Mouse (Mus musculus): ENCODE results near the gene Cyp4x1. TPM values are rescaled to one million over a fixed set of nuclear protein-coding genes. Genes with fewer than 3 reads are reported as not detected.

The Cyp4x1 gene
- polyA plus RNA-seq, 1 experiment from 2014 or later: 10.8 TPM

DNA sequence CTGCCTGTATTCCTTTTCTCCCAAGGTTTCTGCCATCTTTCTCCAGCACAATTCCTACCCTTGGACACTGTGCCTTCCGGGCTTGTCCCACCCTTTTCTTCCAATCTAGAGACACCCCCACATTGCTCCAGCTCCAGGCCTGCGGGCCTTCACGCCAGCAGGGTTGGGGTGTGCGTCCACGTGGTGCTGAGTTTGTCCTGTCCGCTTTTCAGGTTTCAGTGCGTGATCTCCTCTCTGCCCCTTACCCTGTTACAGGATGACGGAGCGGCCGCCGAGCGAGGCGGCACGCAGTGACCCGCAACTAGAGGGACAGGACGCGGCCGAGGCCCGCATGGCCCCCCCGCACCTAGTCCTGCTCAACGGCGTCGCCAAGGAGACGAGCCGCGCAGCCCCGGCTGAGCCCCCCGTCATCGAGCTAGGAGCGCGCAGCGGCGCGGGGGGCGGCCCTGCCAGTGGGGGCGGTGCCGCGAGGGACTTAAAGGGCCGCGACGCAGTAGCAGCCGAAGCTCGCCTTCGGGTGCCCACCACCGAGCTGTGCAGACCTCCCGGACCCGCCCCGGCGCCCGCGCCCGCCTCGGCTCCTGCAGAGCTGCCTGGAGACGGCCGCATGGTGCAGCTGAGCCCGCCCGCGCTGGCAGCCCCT is 71.1 kb downstream of the Cyp4x1 start:
- H3K4me1 ChIP-seq (ENCODE audit: control insufficient read depth, insufficient read depth, low read length): 0 out of 2 replicates have a peak, but pooled peaks cover 7% of the 10 kb centered on the region
- no peaks in the 10 kb centered on the region for H3K36me3 ChIP-seq (ENCODE audit: control insufficient read depth, insufficient read depth, low read length)
- no peak overlapping the region for H3K27ac ChIP-seq (ENCODE audit: low read depth, low read length)
- peak overlapping the region; percentile 55 for H3K9ac ChIP-seq (replicated peaks; ENCODE audit: low read depth, low read length)
- WGBS: under 1% methylated on average over 48 of the region's 58 CpGs
- peak; percentile 87 for ATAC-seq (ENCODE audit: low read depth)
- H3K27me3 ChIP-seq (ENCODE audit: control insufficient read depth, insufficient read depth, low read length): peaks cover 63% of the 10 kb centered on the region
- H3K4me2 ChIP-seq (ENCODE audit: low read depth, low read length): peak overlapping the region; percentile 91
- H3K9me3 ChIP-seq (ENCODE audit: control insufficient read depth, low read length): no peaks in the 10 kb centered on the region
- H3K4me3 ChIP-seq (ENCODE audit: low read depth, low read length): peak overlapping the region; percentile 41

GRCm38 (mm10) chr4:115062540-115062874 is 71.6 kb downstream of the Cyp4x1 start:
- H3K4me3 ChIP-seq (ENCODE audit: low read depth, low read length): peak overlapping the region; percentile 41; the same call in 1 of the 2 replicates
- H3K9ac ChIP-seq (replicated peaks; ENCODE audit: low read depth, low read length): no peak overlapping the region

DNA sequence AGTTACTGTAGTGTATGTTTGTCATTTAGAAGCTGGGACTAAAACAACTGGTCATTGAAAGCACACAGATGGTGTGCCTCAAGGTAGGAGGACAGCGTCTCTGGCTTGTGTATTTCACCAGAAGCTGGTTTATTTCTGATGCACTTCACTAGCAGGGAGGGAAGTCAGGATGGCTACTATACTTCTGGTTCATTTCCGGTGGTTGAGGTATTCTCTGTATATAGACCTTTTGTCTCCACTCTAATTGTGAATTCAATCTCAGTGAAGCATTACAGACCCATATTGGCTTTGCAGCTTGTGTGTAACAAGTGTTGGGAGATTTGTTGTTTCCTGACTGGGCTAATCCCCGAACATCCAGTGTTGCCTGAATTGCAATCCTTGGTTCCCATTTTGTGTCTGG is 73.3 kb downstream of the Cyp4x1 start:
- no peak for ATAC-seq (ENCODE audit: low read depth)
- Histone ChIP-seq H3K9ac (replicated peaks; ENCODE audit: low read depth, low read length) (no peak overlapping the region), H3K4me3 (ENCODE audit: low read depth, low read length) (no peak overlapping the region), H3K4me2 (ENCODE audit: low read depth, low read length) (no peak overlapping the region), H3K9me3 (ENCODE audit: control insufficient read depth, low read length) (no peaks in the 10 kb centered on the region), H3K36me3 (ENCODE audit: control insufficient read depth, insufficient read depth, low read length) (no peaks in the 10 kb centered on the region), H3K4me1 (ENCODE audit: control insufficient read depth, insufficient read depth, low read length) (peaks cover 12% of the 10 kb centered on the region; the same call in 1 of the 2 replicates), H3K27ac (ENCODE audit: low read depth, low read length) (no peak overlapping the region), H3K27me3 (ENCODE audit: control insufficient read depth, insufficient read depth, low read length) (peaks cover 59% of the 10 kb centered on the region)
- WGBS: 10% methylated on average over 3 of the region's 3 CpGs

More at GRCm38 (mm10) chr4:115062540-115062874, 71.6 kb downstream of the Cyp4x1 start:
- peak overlapping the region; percentile 91 for H3K4me2 ChIP-seq (ENCODE audit: low read depth, low read length)
- WGBS: 2% methylated on average over 9 of the region's 9 CpGs
- no peaks in the 10 kb centered on the region for H3K9me3 ChIP-seq (ENCODE audit: control insufficient read depth, low read length)
- no peak overlapping the region for H3K27ac ChIP-seq (ENCODE audit: low read depth, low read length)
- no peaks in the 10 kb centered on the region for H3K36me3 ChIP-seq (ENCODE audit: control insufficient read depth, insufficient read depth, low read length)
- H3K4me1 ChIP-seq (ENCODE audit: control insufficient read depth, insufficient read depth, low read length): 0 out of 2 replicates have a peak, but pooled peaks cover 7% of the 10 kb centered on the region
- peaks cover 63% of the 10 kb centered on the region for H3K27me3 ChIP-seq (ENCODE audit: control insufficient read depth, insufficient read depth, low read length)
- no peak for ATAC-seq (ENCODE audit: low read depth)

GRCm38 (mm10) chr4:115059871-115060270 is 74.2 kb downstream of the Cyp4x1 start:
- no peak overlapping the region for H3K27ac ChIP-seq (ENCODE audit: low read depth, low read length)
- ATAC-seq (ENCODE audit: low read depth): no peak
- peaks cover 12% of the 10 kb centered on the region; the same call in 1 of the 2 replicates for H3K4me1 ChIP-seq (ENCODE audit: control insufficient read depth, insufficient read depth, low read length)
- no peaks in the 10 kb centered on the region for H3K9me3 ChIP-seq (ENCODE audit: control insufficient read depth, low read length)
- no peaks in the 10 kb centered on the region for H3K36me3 ChIP-seq (ENCODE audit: control insufficient read depth, insufficient read depth, low read length)
- no peak overlapping the region for H3K9ac ChIP-seq (replicated peaks; ENCODE audit: low read depth, low read length)
- peak overlapping the region; percentile 14; the same call in 1 of the 2 replicates for H3K4me2 ChIP-seq (ENCODE audit: low read depth, low read length)
- WGBS: 3% methylated on average over 12 of the region's 12 CpGs
- peaks cover 61% of the 10 kb centered on the region for H3K27me3 ChIP-seq (ENCODE audit: control insufficient read depth, insufficient read depth, low read length)
- H3K4me3 ChIP-seq (ENCODE audit: low read depth, low read length): no peak overlapping the region

DNA sequence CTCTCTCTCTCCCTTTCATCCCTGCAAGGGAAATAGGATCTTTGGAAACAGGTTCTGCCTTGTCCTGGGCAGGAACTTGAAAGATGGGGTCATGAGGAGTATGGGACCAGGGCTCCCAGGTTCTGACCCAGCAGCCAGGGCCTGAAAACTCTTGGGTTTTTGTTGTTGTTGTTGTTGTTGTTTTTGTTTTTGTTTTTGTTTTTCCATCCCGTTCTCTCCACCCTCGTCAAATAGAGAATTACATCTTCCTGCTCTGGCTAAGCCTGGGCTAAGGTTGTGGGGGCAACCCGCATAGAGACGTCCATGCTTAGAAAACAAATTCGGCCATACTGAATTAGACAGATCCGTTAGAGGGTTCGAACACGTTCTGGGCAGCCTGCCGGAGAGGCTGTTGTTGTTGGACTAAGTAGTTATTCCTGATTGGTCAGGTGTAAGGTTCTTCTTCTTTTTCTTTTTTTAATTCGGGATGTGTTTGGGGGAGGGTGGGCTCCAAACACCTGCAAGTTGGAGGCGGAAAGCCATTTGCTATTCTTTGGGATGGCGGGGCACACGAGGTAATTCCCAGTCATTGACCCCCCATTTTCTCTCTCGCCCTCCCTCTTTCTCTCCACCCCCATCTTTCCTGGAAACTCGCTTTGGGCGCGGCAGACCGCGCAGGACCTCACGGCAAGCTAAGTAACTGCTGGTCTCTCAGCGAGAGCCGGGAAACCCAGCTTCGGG is 75.0 kb downstream of the Cyp4x1 start:
- H3K4me1 ChIP-seq (ENCODE audit: control insufficient read depth, insufficient read depth, low read length): peaks cover 12% of the 10 kb centered on the region; the same call in 1 of the 2 replicates
- WGBS: under 1% methylated on average over 23 of the region's 23 CpGs

GRCm38 (mm10) chr4:115058317-115058761 is 75.7 kb downstream of the Cyp4x1 start:
- Histone ChIP-seq H3K4me2 (ENCODE audit: low read depth, low read length) (no peak overlapping the region), H3K27me3 (ENCODE audit: control insufficient read depth, insufficient read depth, low read length) (peaks cover 61% of the 10 kb centered on the region), H3K27ac (ENCODE audit: low read depth, low read length) (no peak overlapping the region), H3K9me3 (ENCODE audit: control insufficient read depth, low read length) (no peaks in the 10 kb centered on the region), H3K9ac (replicated peaks; ENCODE audit: low read depth, low read length) (no peak overlapping the region), H3K4me1 (ENCODE audit: control insufficient read depth, insufficient read depth, low read length) (peaks cover 8% of the 10 kb centered on the region; the same call in 1 of the 2 replicates), H3K4me3 (ENCODE audit: low read depth, low read length) (peak overlapping the region; percentile 13; the same call in 1 of the 2 replicates), H3K36me3 (ENCODE audit: control insufficient read depth, insufficient read depth, low read length) (no peaks in the 10 kb centered on the region)
- ATAC-seq (ENCODE audit: low read depth): no peak
- WGBS: under 1% methylated on average over 20 of the region's 20 CpGs

More for the DNA sequence above, 75.0 kb downstream of the Cyp4x1 start:
- Histone ChIP-seq H3K4me3 (ENCODE audit: low read depth, low read length) (peak overlapping the region; percentile 13; the same call in 1 of the 2 replicates), H3K27me3 (ENCODE audit: control insufficient read depth, insufficient read depth, low read length) (peaks cover 63% of the 10 kb centered on the region), H3K4me2 (ENCODE audit: low read depth, low read length) (no peak overlapping the region), H3K9me3 (ENCODE audit: control insufficient read depth, low read length) (no peaks in the 10 kb centered on the region), H3K9ac (replicated peaks; ENCODE audit: low read depth, low read length) (no peak overlapping the region), H3K36me3 (ENCODE audit: control insufficient read depth, insufficient read depth, low read length) (no peaks in the 10 kb centered on the region), H3K27ac (ENCODE audit: low read depth, low read length) (no peak overlapping the region)
- ATAC-seq (ENCODE audit: low read depth): no peak

DNA sequence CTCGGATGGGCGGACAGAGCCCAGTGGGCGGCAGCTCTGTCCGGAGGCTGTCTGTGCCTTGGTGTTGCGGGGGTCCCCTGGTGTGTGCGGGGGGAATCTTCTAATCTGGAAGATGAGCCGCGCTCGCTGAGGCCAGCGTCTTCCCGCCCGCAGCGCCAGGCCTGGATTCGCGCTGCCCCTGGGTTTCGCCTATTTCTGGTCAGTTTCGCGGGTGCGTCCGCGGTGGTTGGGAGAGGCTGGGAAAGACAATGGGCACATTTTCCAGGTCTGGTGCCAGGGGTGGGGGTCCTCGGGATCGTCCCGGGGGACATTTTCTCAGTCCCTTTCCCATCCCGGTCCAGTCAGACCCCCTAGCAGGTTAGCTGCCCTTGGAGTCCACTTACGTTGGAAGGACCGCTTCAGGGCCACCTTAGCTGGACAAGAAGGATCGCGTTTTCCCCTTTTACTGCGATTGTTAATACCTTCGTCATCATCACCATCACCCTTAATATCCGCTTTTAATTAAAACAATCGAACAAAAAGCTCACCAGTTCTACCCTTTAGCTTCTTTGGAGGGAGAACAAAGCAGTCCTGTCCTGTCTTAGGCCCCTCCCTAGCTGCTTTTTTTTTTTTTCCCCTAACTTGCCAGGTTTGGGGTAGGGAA is 76.3 kb downstream of the Cyp4x1 start:
- Histone ChIP-seq H3K36me3 (ENCODE audit: control insufficient read depth, insufficient read depth, low read length) (no peaks in the 10 kb centered on the region), H3K9me3 (ENCODE audit: control insufficient read depth, low read length) (no peaks in the 10 kb centered on the region), H3K9ac (replicated peaks; ENCODE audit: low read depth, low read length) (no peak overlapping the region; the same call in 1 of the 2 replicates), H3K27ac (ENCODE audit: low read depth, low read length) (no peak overlapping the region; the same call in 1 of the 2 replicates), H3K4me2 (ENCODE audit: low read depth, low read length) (no peak overlapping the region), H3K4me3 (ENCODE audit: low read depth, low read length) (peak overlapping the region; percentile 13; the same call in 1 of the 2 replicates), H3K27me3 (ENCODE audit: control insufficient read depth, insufficient read depth, low read length) (peaks cover 56% of the 10 kb centered on the region), H3K4me1 (ENCODE audit: control insufficient read depth, insufficient read depth, low read length) (peaks cover 5% of the 10 kb centered on the region; the same call in 1 of the 2 replicates)
- no peak for ATAC-seq (ENCODE audit: low read depth)
- WGBS: under 1% methylated on average over 33 of the region's 33 CpGs

GRCm38 (mm10) chr4:115056921-115057673 is 77.0 kb downstream of the Cyp4x1 start:
- peaks cover 56% of the 10 kb centered on the region for H3K27me3 ChIP-seq (ENCODE audit: control insufficient read depth, insufficient read depth, low read length)

More at GRCm38 (mm10) chr4:115056921-115057673, 77.0 kb downstream of the Cyp4x1 start:
- Histone ChIP-seq H3K4me2 (ENCODE audit: low read depth, low read length) (peak overlapping the region; percentile 29; the same call in 1 of the 2 replicates), H3K9me3 (ENCODE audit: control insufficient read depth, low read length) (no peaks in the 10 kb centered on the region), H3K9ac (replicated peaks; ENCODE audit: low read depth, low read length) (peak overlapping the region; percentile 16; the same call in 1 of the 2 replicates), H3K4me3 (ENCODE audit: low read depth, low read length) (peak overlapping the region; percentile 20), H3K27ac (ENCODE audit: low read depth, low read length) (peak overlapping the region; percentile 40; the same call in 1 of the 2 replicates), H3K36me3 (ENCODE audit: control insufficient read depth, insufficient read depth, low read length) (no peaks in the 10 kb centered on the region), H3K4me1 (ENCODE audit: control insufficient read depth, insufficient read depth, low read length) (peaks cover 5% of the 10 kb centered on the region; the same call in 1 of the 2 replicates)
- under 1% methylated on average over 46 of the region's 48 CpGs for WGBS
- ATAC-seq (ENCODE audit: low read depth): peak; percentile 60
